8 mouse cellular contexts compared by ENCODE assay signal in the genomic region with DNA sequence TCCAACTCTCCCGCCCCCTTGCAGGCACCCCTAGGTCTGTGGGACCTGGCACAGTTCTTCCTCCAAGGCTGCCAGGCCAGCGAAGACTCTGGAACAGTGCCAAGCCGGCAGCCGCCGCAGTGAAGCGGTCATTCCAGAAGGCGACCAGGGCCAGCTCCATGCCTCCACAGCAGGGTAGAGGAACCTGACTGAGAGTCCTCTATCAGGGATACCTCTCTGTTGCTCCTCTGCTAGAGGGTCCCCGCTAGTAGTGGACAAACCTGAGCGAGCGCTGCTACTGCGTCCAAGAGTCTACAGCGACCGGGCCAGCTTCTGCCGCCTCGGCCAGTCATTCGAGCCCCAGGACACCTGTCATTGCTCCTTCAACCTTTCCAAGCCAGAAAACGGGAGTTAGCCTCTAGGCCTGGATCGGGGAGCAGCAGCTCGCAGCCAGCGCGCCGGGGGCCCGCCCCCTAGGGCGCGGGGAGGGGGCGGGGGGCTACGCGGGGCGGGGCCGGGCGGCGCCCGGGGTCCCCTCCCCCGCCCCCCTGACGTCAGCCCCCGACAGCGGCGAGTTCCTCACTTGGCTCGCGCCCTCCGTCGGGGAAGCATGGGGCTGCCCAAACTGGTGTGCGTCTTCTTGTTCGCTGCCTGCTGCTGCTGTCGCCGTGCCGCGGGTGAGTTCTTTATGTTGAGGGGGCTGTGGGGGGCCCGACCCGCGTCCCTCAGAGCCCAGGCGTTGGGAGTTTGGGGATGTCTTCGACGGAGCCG. TPM values are rescaled to one million over a fixed set of nuclear protein-coding genes. Genes with fewer than 3 reads are reported as not detected.
DNase-seq lines count a peak whose midpoint lies in the region; ATAC-seq and TF ChIP-seq lines count a peak whose summit lies in the region.

Mcam (plus strand) TSS at position 369 of the 750 bp plus-strand sequence.

- peak within 1 kb of the TSS; percentile 82 for H3K27ac ChIP-seq in intestine, embryonic 15.5 days
- peak within 1 kb of the TSS; percentile 86 for H3K27ac ChIP-seq in limb, embryonic 15.5 days

- DNase-seq in right cerebral cortex, postnatal 4 days = peak; percentile 68
- DNase-seq in right cerebral cortex, adult 18-20 months = no peak
- DNase-seq in cerebellum, postnatal 25 days = peak; percentile 91 to 92
- peak; percentile 62 to 71 for DNase-seq in gastrocnemius, postnatal 4 days (ENCODE audit: low spot score in 2 of 2)
- DNase-seq in T-cell, adult 2 months (ENCODE audit: low spot score) = no peak

- peaks cover 50% of the 10 kb centered on the region for H3K4me1 ChIP-seq in intestine, embryonic 15.5 days (replicated peaks)
- peaks cover 57% of the 10 kb centered on the region for H3K4me1 ChIP-seq in limb, embryonic 15.5 days

- peak within 1 kb of the TSS; percentile 93 for H3K4me2 ChIP-seq in intestine, embryonic 15.5 days (replicated peaks)
- peak within 1 kb of the TSS; percentile 87 for H3K4me2 ChIP-seq in limb, embryonic 15.5 days
- H3K4me2 ChIP-seq in myocyte (ENCODE audit: low read depth) = peak within 1 kb of the TSS; percentile 94

- H3K9ac ChIP-seq in intestine, embryonic 15.5 days = peak within 1 kb of the TSS; percentile 70
- peak within 1 kb of the TSS; percentile 54 for H3K9ac ChIP-seq in limb, embryonic 15.5 days

- H3ac ChIP-seq in myocyte (ENCODE audit: control insufficient read depth, insufficient read length) = peak within 1 kb of the TSS; percentile 1

- WGBS in intestine, embryonic 15.5 days = under 1% methylated on average over 51 of the region's 55 CpGs
- WGBS in limb, embryonic 15.5 days = under 1% methylated on average over 40 of the region's 55 CpGs

- 0 out of 2 replicates have a peak, but pooled peaks cover 4% of the 10 kb centered on the region for H3K36me3 ChIP-seq in intestine, embryonic 15.5 days
- H3K36me3 ChIP-seq in limb, embryonic 15.5 days = peaks cover 24% of the 10 kb centered on the region
- no peaks in the 10 kb centered on the region for H3K36me3 ChIP-seq in myocyte (ENCODE audit: control insufficient read depth, insufficient read depth)

- peak; percentile 52 for ATAC-seq in intestine, embryonic 15.5 days
- ATAC-seq in limb, embryonic 15.5 days (ENCODE audit: insufficient number of reproducible peaks, low FRiP score, low TSS enrichment, low read depth) = peak; percentile 20; the same call in 1 of the 2 replicates

- TF ChIP-seq POLR2A in myocyte (IDR thresholded peaks at IDR 0.05; ENCODE audit: insufficient read length, low read depth) = peak; percentile 59

- H3K4me3 ChIP-seq in intestine, embryonic 15.5 days (replicated peaks) = peak within 1 kb of the TSS; percentile 65
- H3K4me3 ChIP-seq in limb, embryonic 15.5 days = peak within 1 kb of the TSS; percentile 64
- peak within 1 kb of the TSS; percentile 24 for H3K4me3 ChIP-seq in myocyte

- no peaks in the 10 kb centered on the region for H3K9me3 ChIP-seq in intestine, embryonic 15.5 days
- H3K9me3 ChIP-seq in limb, embryonic 15.5 days = no peaks in the 10 kb centered on the region

- peaks cover 23% of the 10 kb centered on the region for H3K27me3 ChIP-seq in intestine, embryonic 15.5 days (replicated peaks)
- peaks cover 10% of the 10 kb centered on the region; the same call in 1 of the 2 replicates for H3K27me3 ChIP-seq in limb, embryonic 15.5 days
- H3K27me3 ChIP-seq in myocyte (ENCODE audit: control insufficient read depth, insufficient read depth, insufficient read length) = no peaks in the 10 kb centered on the region

- no peaks in the 10 kb centered on the region for H3K79me2 ChIP-seq in myocyte (ENCODE audit: control insufficient read depth, insufficient read depth)

TF ChIP-seq in myocyte, 11 proteins besides CTCF, POLR2A, EP300 and RAD21:
- TF ChIP-seq MAX (IDR thresholded peaks at IDR 0.05; ENCODE audit: low read depth) = no peak
- peak; percentile 27 for TF ChIP-seq POLR2AphosphoS2 (IDR thresholded peaks at IDR 0.05; ENCODE audit: insufficient read length, low read depth)
- TF ChIP-seq E2F4 (IDR thresholded peaks at IDR 0.05; ENCODE audit: insufficient read depth) = no peak
- no peak for TF ChIP-seq TCF3 (IDR thresholded peaks at IDR 0.05; ENCODE audit: insufficient read length, low read depth)
- TF ChIP-seq SRF (IDR thresholded peaks at IDR 0.05; ENCODE audit: control insufficient read depth, insufficient read length, low read depth) = no peak
- no peak for TF ChIP-seq TCF12 (IDR thresholded peaks at IDR 0.05; ENCODE audit: insufficient read depth, poor library complexity, severe bottlenecking)
- no peak for TF ChIP-seq CEBPB (IDR thresholded peaks at IDR 0.05; ENCODE audit: insufficient read depth, poor library complexity, severe bottlenecking)
- peak in 1 of 3 experiments; percentile 3 for TF ChIP-seq MYOG (IDR thresholded peaks at IDR 0.05; ENCODE audit: control insufficient read depth in 1 of 3, insufficient read depth in 1 of 3, insufficient read length in 2 of 3, low read depth in 2 of 3)
- TF ChIP-seq USF1 (IDR thresholded peaks at IDR 0.05; ENCODE audit: low read depth) = no peak
- TF ChIP-seq MYOD1 (IDR thresholded peaks at IDR 0.05; ENCODE audit: control insufficient read depth in 1 of 3, insufficient read length in 2 of 3, low read depth in 2 of 3) = peak in 2 of 3 experiments; percentile 20 to 57

RNA-seq across cellular contexts. Expression of gene Mcam, which starts in this region (rescaled TPM):
- 100 to 1,000 TPM; 156 to 169 TPM for total RNA-seq in gastrocnemius, postnatal 4 days (2021)
- 40.0 and 43.5 TPM in 2 replicates for polyA plus RNA-seq in intestine, embryonic 15.5 days (2015; fragmentation: Nextera tagmentation; extraction: Ambion mirVana)
- 41.5 and 47.3 TPM in 2 replicates for polyA plus RNA-seq in limb, embryonic 15.5 days (2015; fragmentation: Nextera tagmentation; extraction: Ambion mirVana)
- 2.1 TPM for polyA plus RNA-seq in myocyte (2012; fragmentation: generic; extraction: Trizol)

Comparison
In these comparisons a context has a peak if more than half of its experiments do, and no peak if none do; other contexts are left out.
1. RNA of gene Mcam (polyA plus RNA-seq): 41.5 to 47.3 TPM in limb, embryonic 15.5 days and 40.0 to 43.5 TPM in intestine, embryonic 15.5 days; 2.1 TPM in myocyte (single experiment); every median in the first group is over 10 times any median in the second.
2. DNase-seq: peak in right cerebral cortex, postnatal 4 days (single experiment), cerebellum, postnatal 25 days (2 of 2) and gastrocnemius, postnatal 4 days (2 of 2); none in right cerebral cortex, adult 18-20 months (single experiment) and T-cell, adult 2 months (single experiment).
3. Peak in every context shown above with its lines, with median percentiles within 50 percentile points of each other: H3K4me2 ChIP-seq and H3K4me3 ChIP-seq.